In genomic region chr4:102486134-102486920, GRCm38 (mm10) we compare ENCODE assay signal across 10 mouse cellular contexts.
DNase-seq lines count a peak whose midpoint lies in the region; ATAC-seq and TF ChIP-seq lines count a peak whose summit lies in the region.
"Had no signal": no experiment of that assay in that cellular context is flagged by ENCODE, and none has a peak within 500 bp of the region (broad histone marks: within the 10 kb centered on the region; RNA-seq: fewer than 3 reads in every experiment).

No protein-coding gene starts in this region.

- no peaks in the 10 kb centered on the region for H3K36me3 ChIP-seq in liver, adult 2 months (ENCODE audit: control insufficient read depth, insufficient read depth, low read length)
- H3K36me3 ChIP-seq in liver, embryonic 12.5 days = no peaks in the 10 kb centered on the region
- no peaks in the 10 kb centered on the region for H3K36me3 ChIP-seq in hindbrain, embryonic 14.5 days (replicated peaks; ENCODE audit: control insufficient read depth, insufficient read depth)
- H3K36me3 ChIP-seq in small intestine, adult 2 months (ENCODE audit: control insufficient read depth, insufficient read depth, low read length) = no peaks in the 10 kb centered on the region
- H3K36me3 ChIP-seq: embryonic facial prominence, embryonic 12.5 days; liver, embryonic 15.5 days had no signal

- H3K9me3 ChIP-seq in liver, embryonic 12.5 days (replicated peaks) = no peaks in the 10 kb centered on the region
- H3K9me3 ChIP-seq in hindbrain, embryonic 14.5 days (ENCODE audit: control insufficient read depth, low read length) = no peaks in the 10 kb centered on the region
- H3K9me3 ChIP-seq: embryonic facial prominence, embryonic 12.5 days; liver, embryonic 15.5 days had no signal

- no peaks in the 10 kb centered on the region for H3K27me3 ChIP-seq in liver, adult 2 months (ENCODE audit: control insufficient read depth, insufficient read depth, low read length)
- no peaks in the 10 kb centered on the region for H3K27me3 ChIP-seq in liver, embryonic 12.5 days (replicated peaks)
- H3K27me3 ChIP-seq in hindbrain, embryonic 14.5 days (ENCODE audit: control insufficient read depth, insufficient read depth, low read length) = no peaks in the 10 kb centered on the region
- no peaks in the 10 kb centered on the region for H3K27me3 ChIP-seq in small intestine, adult 2 months (ENCODE audit: control insufficient read depth, insufficient read depth, low read length)
- H3K27me3 ChIP-seq: embryonic facial prominence, embryonic 12.5 days; liver, embryonic 15.5 days had no signal

- TF ChIP-seq POLR2A in liver, adult 2 months (IDR thresholded peaks at IDR 0.05; ENCODE audit: extremely low read depth, insufficient read depth, low read length) = no peak
- no peak for TF ChIP-seq POLR2A in small intestine, adult 2 months (IDR thresholded peaks at IDR 0.05; ENCODE audit: low read depth, low read length)

- peak; percentile 27; the same call in 1 of the 2 replicates for TF ChIP-seq CTCF in liver, adult 2 months (IDR thresholded peaks at IDR 0.05; ENCODE audit: low read depth, low read length)
- peak; percentile 27; the same call in 1 of the 2 replicates for TF ChIP-seq CTCF in small intestine, adult 2 months (IDR thresholded peaks at IDR 0.05; ENCODE audit: extremely low read depth, insufficient read length, insufficient replicate concordance, low read depth, low read length)

- H3K4me3 ChIP-seq in liver, adult 2 months (ENCODE audit: insufficient read depth, low read depth, low read length) = no peak overlapping the region
- no peak overlapping the region for H3K4me3 ChIP-seq in liver, embryonic 12.5 days
- H3K4me3 ChIP-seq in hindbrain, embryonic 14.5 days (replicated peaks; ENCODE audit: low read length) = no peak overlapping the region
- no peak overlapping the region for H3K4me3 ChIP-seq in small intestine, adult 2 months (ENCODE audit: low read depth, low read length)
- H3K4me3 ChIP-seq: embryonic facial prominence, embryonic 12.5 days; liver, embryonic 15.5 days had no signal

- ATAC-seq in liver, embryonic 12.5 days = no peak
- peak; percentile 75; the same call in 1 of the 2 replicates for ATAC-seq in hindbrain, embryonic 14.5 days (ENCODE audit: low FRiP score)

- H3K79me2 ChIP-seq in liver, adult 2 months (ENCODE audit: control insufficient read depth, insufficient read depth, low read length) = no peaks in the 10 kb centered on the region

- DNase-seq in liver, adult 2 months (ENCODE audit: extremely low read depth, low read depth, low spot score) = no peak
- peak; percentile 34 for DNase-seq in c-Kit-positive CD71-negative TER-119-negative erythroid progenitor cells, embryonic 14.5 days (ENCODE audit: low read depth)
- DNase-seq in hindbrain, embryonic 14.5 days (ENCODE audit: low spot score) = no peak
- DNase-seq in urinary bladder, postnatal 4 days (ENCODE audit: low spot score in 2 of 2) = no peak
- no peak for DNase-seq in urinary bladder, postnatal 14 days (ENCODE audit: low spot score)
- no peak for DNase-seq in gastrocnemius, postnatal 10 days

- H3K9ac ChIP-seq in liver, adult 2 months (ENCODE audit: low read depth, low read length) = no peak overlapping the region
- H3K9ac ChIP-seq in liver, embryonic 12.5 days = no peak overlapping the region
- H3K9ac ChIP-seq in hindbrain, embryonic 14.5 days = no peak overlapping the region
- H3K9ac ChIP-seq: embryonic facial prominence, embryonic 12.5 days; liver, embryonic 15.5 days had no signal

- WGBS in liver, adult 2 months = 57% methylated on average over 4 of the region's 4 CpGs
- WGBS in liver, embryonic 12.5 days (ENCODE audit: insufficient replicate concordance) = 43% methylated on average over 4 of the region's 4 CpGs
- 44% methylated on average over 4 of the region's 4 CpGs for WGBS in hindbrain, embryonic 14.5 days
- WGBS in small intestine, adult 2 months = 60% methylated on average over 4 of the region's 4 CpGs

- no peak overlapping the region for H3K4me2 ChIP-seq in liver, embryonic 12.5 days
- H3K4me2 ChIP-seq in hindbrain, embryonic 14.5 days (replicated peaks) = no peak overlapping the region
- H3K4me2 ChIP-seq: embryonic facial prominence, embryonic 12.5 days; liver, embryonic 15.5 days had no signal

- no peak overlapping the region for H3K27ac ChIP-seq in liver, adult 2 months (replicated peaks; ENCODE audit: insufficient read depth, low read depth, low read length)
- H3K27ac ChIP-seq in liver, embryonic 12.5 days = no peak overlapping the region
- H3K27ac ChIP-seq in hindbrain, embryonic 14.5 days = no peak overlapping the region
- no peak overlapping the region for H3K27ac ChIP-seq in small intestine, adult 2 months (ENCODE audit: insufficient read depth, low read depth, low read length)
- H3K27ac ChIP-seq: embryonic facial prominence, embryonic 12.5 days; liver, embryonic 15.5 days had no signal

- peaks cover 4% of the 10 kb centered on the region for H3K4me1 ChIP-seq in liver, adult 2 months (ENCODE audit: control insufficient read depth, insufficient read depth, low read length)
- H3K4me1 ChIP-seq in liver, embryonic 12.5 days = no peaks in the 10 kb centered on the region
- H3K4me1 ChIP-seq in hindbrain, embryonic 14.5 days (replicated peaks; ENCODE audit: control insufficient read depth, insufficient read depth, low read length) = no peaks in the 10 kb centered on the region; the same call in 1 of the 2 replicates
- no peaks in the 10 kb centered on the region for H3K4me1 ChIP-seq in small intestine, adult 2 months (ENCODE audit: control insufficient read depth, insufficient read depth, insufficient read length, low read length)
- H3K4me1 ChIP-seq: liver, embryonic 15.5 days had no signal
